Mouse (Mus musculus) cerebellum, adult 2 months (tissue): ENCODE results near the gene Prkcb. TPM values are rescaled to one million over a fixed set of nuclear protein-coding genes. Genes with fewer than 3 reads are reported as not detected.
A peak's percentile ranks its signal among the peaks of the same experiment; 100 is the strongest.

Experiments
- DNase-seq, 2 experiments: peaks; one replicate each; pipeline ENCODE4 v3.0.0; 2021
- H3K27ac ChIP-seq: fragments of 200-500 bp; 2 replicates; pipeline ENCODE4 v1.5.1; 2012; ENCODE audit warnings: low read length, control low read depth, inconsistent platforms; ENCODE audit not compliant: insufficient read depth
- H3K27me3 ChIP-seq: fragments of 200-500 bp; 2 replicates; pipeline ENCODE4 v1.6.1; 2012; ENCODE audit warnings: inconsistent platforms, mild to moderate bottlenecking, low read length, moderate library complexity; ENCODE audit not compliant: control insufficient read depth, insufficient read depth
- H3K4me1 ChIP-seq: fragments of 200-500 bp; 2 replicates; pipeline ENCODE4 v1.6.1; 2011; ENCODE audit warnings: low read length; ENCODE audit not compliant: control insufficient read depth, insufficient read depth
- H3K4me3 ChIP-seq: fragments of 200-500 bp; replicated peaks from 2 replicates; pipeline ENCODE3; 2011; ENCODE audit warnings: mild to moderate bottlenecking, low read depth, low read length, control low read depth; ENCODE audit not compliant: insufficient read depth
- CTCF ChIP-seq: fragments of 200-500 bp; IDR thresholded peaks from 2 replicates; pipeline ENCODE4 v1.5.1; 2011; ENCODE audit warnings: low read depth, mild to moderate bottlenecking, control low read depth, low read length, moderate library complexity, borderline replicate concordance; ENCODE audit not compliant: insufficient read depth
- POLR2A ChIP-seq: fragments of 200-500 bp; IDR thresholded peaks from 2 replicates; pipeline ENCODE4 v1.6.1; 2011; ENCODE audit warnings: low read length, control low read depth, borderline replicate concordance; ENCODE audit not compliant: insufficient read depth
- WGBS: fragments of 180-500 bp; shearing (Covaris S2); methylation state at CpG from one replicate; pipeline ENCODE4 v1.1.7; 2018; 5-methylcytosine and 5-hydroxymethylcytosine counted together
- polyA plus RNA-seq: library from polyadenylated mRNA; depleted of rRNA; stranded (reverse); fragments of >200 nt; gene quantifications from 2 replicates; pipeline ENCODE4 v1.2.3, GENCODE M21; 2012

Prkcb gene
- polyA plus RNA-seq, 1 experiment: 311 TPM

GRCm38 (mm10) chr7:122389633-122390032, 101.1 kb downstream of the Prkcb start:
- 4% methylated on average over 6 of the region's 6 CpGs for WGBS
- Histone ChIP-seq H3K4me3 (no peak overlapping the region), H3K27ac (peak overlapping the region; percentile 74), H3K4me1 (peaks cover 48% of the 10 kb centered on the region), H3K27me3 (no peaks in the 10 kb centered on the region)
- DNase-seq: peak; percentile 59 to 72
- TF ChIP-seq CTCF (no peak), POLR2A (no peak)

GRCm38 (mm10) chr7:122390200-122390599, 101.6 kb downstream of the Prkcb start:
- no peak overlapping the region for H3K4me3 ChIP-seq
- 25% methylated on average over 5 of the region's 5 CpGs for whole genome bisulfite sequencing
- TF ChIP-seq POLR2A: no peak
- TF ChIP-seq CTCF: no peak
- H3K27ac ChIP-seq: peak overlapping the region; percentile 74
- no peaks in the 10 kb centered on the region for H3K27me3 ChIP-seq
- H3K4me1 ChIP-seq: peaks cover 46% of the 10 kb centered on the region
- peak in 1 of 2 experiments; percentile 46 for DNase-seq

DNA sequence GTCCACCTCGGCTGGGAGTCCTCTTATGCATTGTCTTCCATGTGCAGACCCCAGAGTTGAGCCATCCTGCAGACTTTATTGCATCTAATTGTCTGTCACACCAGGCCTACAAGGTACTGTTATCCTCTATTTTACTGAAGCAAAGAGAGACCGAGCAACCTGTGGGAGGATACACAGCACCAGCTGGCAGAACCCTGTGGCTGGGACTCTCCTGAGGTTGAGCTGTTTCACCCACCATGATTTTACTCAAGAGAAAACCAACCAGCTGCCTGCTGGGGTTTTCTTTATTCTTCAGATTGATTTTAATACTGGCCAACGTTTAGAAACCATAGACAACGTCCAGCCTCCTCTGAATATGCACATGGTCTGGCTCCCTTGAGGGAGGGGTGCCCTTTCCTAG, 102.1 kb downstream of the Prkcb start:
- peaks cover 48% of the 10 kb centered on the region for H3K4me1 ChIP-seq
- H3K4me3 ChIP-seq: no peak overlapping the region
- H3K27ac ChIP-seq: peak overlapping the region; percentile 22; the same call in 1 of the 2 replicates
- WGBS: 30% methylated on average over 4 of the region's 4 CpGs
- no peaks in the 10 kb centered on the region for H3K27me3 ChIP-seq
- TF ChIP-seq POLR2A: no peak
- TF ChIP-seq CTCF: no peak
- DNase-seq: no peak

- Histone ChIP-seq H3K4me1 (peaks cover 54% of the 10 kb centered on the region), H3K27ac (no peak overlapping the region), H3K27me3 (no peaks in the 10 kb centered on the region), H3K4me3 (no peak overlapping the region)
- WGBS: 83% methylated on average over 3 of the region's 3 CpGs
- no peak for DNase-seq
- TF ChIP-seq POLR2A: no peak
- TF ChIP-seq CTCF: no peak
These were observed 102.8 kb downstream of the Prkcb start for GRCm38 (mm10) chr7:122391382-122391781.

- H3K27ac ChIP-seq: no peak overlapping the region
- H3K4me3 ChIP-seq: no peak overlapping the region
- WGBS: 73% methylated on average over 5 of the region's 5 CpGs
- no peaks in the 10 kb centered on the region for H3K27me3 ChIP-seq
- no peak for DNase-seq
- peaks cover 34% of the 10 kb centered on the region for H3K4me1 ChIP-seq
- TF ChIP-seq POLR2A: no peak
These were observed 105.4 kb downstream of the Prkcb start for GRCm38 (mm10) chr7:122393964-122394363.

DNA sequence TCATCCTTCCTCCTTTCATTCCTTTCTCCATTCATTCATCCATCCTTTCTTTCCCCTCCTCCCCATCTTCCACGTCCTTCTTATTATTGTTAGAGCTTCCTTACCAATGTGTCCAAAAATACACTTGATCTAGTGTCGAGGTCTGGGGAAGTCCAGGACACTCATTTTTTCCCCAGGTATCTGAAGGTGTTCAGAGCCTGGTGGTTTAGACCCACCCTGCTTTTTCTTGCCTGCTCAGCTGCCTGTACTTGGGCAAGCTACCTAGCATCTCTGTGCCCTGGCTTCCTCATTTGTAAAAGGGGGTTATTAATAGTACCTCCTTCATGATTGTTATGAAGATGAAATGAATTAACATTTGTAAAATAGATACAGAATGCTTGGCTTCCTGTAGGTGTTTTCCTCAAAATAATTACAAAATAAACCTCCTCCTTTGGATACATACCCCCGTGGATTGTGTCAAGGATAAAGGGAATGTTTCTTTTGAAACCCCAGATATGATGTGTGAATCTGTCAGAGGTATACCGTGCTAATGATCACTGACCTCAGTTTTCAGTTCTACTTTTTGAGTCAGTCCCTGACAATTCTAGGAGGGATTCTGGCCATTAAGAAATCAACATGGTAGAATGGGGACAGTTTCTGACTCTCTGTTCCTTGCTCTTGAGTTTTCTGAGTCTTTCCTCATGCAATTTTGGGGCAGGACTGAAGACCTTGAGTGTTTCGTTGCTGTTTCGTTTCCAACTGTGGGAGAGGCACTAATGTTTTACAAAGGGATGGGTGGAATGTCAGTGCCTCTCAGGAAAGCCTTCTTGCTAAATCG, 106.8 kb downstream of the Prkcb start:
- no peak for DNase-seq
- Histone ChIP-seq H3K4me3 (no peak overlapping the region), H3K27me3 (no peaks in the 10 kb centered on the region), H3K27ac (no peak overlapping the region; the same call in 1 of the 2 replicates), H3K4me1 (peaks cover 21% of the 10 kb centered on the region)
- 67% methylated on average over 7 of the region's 7 CpGs for WGBS
- TF ChIP-seq CTCF (no peak), POLR2A (no peak)

GRCm38 (mm10) chr7:122395976-122396315, 107.4 kb downstream of the Prkcb start:
- DNase-seq: no peak
- whole genome bisulfite sequencing: 16% methylated on average over 5 of the region's 5 CpGs
- Histone ChIP-seq H3K4me3 (no peak overlapping the region), H3K27me3 (no peaks in the 10 kb centered on the region), H3K27ac (no peak overlapping the region; the same call in 1 of the 2 replicates), H3K4me1 (peaks cover 16% of the 10 kb centered on the region)
- TF ChIP-seq POLR2A: no peak
- TF ChIP-seq CTCF: no peak

DNA sequence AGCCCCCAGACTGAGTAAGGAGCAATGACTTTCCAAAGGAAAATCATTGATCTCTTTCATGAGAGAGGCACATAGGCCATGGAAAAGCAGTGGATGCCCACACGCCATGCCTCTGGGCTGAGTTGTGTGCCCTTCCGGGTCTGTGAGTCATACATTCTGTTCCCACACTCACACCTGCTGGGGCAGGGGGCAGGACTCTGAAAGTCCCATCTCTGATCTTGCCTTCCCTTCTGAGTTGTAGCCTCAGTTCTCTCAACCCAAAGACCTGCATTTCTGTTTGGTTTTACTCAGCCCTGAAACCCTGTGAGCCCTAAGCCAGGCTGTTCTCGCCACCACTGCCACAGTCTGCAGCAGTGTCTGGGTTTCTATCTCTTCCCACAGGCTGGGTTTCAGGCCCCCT, 109.1 kb downstream of the Prkcb start:
- Histone ChIP-seq H3K27ac (no peak overlapping the region), H3K4me1 (peaks cover 23% of the 10 kb centered on the region), H3K4me3 (no peak overlapping the region), H3K27me3 (no peaks in the 10 kb centered on the region)
- no peak for DNase-seq
- 88% methylated on average over 3 of the region's 3 CpGs for WGBS
- TF ChIP-seq CTCF (no peak), POLR2A (no peak)
